Mouse (Mus musculus): ENCODE results near the gene Angptl7.

Gene Angptl7

DNA sequence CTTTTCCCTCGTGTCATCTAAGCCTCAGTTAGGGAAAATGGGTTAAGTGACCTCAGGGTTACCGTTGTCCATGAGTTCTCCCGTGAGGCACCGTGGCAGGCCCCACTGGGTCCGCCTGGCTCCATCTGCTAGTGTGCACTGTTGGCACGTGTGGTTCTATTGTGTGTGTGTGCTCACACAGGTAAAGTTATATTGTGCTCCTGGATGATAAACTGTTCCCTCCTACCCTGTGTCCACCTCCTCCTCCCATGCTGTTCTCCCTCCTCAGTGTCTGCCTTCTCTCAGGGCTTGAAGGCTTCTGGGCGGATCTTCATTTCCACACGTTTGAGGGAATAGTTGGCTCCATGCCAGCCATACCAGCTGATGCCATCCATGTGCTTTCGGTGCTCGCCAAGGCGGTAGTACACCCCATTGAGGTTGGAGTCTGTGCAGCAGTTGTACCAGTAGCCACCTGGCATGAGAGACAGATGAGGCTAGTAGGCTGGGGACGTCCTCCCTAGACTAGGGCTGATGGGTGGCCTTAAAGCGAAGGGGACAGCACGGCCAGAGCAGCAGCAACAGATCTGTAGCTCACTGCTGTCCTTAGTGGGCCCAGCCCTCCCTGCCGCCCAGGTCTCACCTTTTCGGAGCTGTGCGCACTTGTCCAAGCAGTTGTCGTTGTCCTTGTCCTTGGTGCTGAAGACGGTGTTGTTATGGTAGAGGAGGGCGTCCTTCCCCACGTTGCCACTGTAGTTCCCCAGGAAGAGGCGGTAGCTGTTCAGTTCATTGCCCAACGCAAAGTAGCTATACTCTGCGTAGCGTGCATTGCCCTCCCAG lies 4.2 kb downstream of the Angptl7 start:
- DNase-seq (ENCODE audit: low read depth, low spot score), result no peak

- DNase-seq (ENCODE audit: low read depth, low spot score), result peak; percentile 23
Observed at GRCm38 (mm10) chr4:148495160-148495559, 5.1 kb downstream of the Angptl7 start.

- no peak for DNase-seq (ENCODE audit: low read depth, low spot score)
Observed at GRCm38 (mm10) chr4:148491448-148491847, 8.8 kb downstream of the Angptl7 start.

GRCm38 (mm10) chr4:148490502-148490901 lies 9.8 kb downstream of the Angptl7 start:
- peak; percentile 21 for DNase-seq (ENCODE audit: low read depth, low spot score)

DNA sequence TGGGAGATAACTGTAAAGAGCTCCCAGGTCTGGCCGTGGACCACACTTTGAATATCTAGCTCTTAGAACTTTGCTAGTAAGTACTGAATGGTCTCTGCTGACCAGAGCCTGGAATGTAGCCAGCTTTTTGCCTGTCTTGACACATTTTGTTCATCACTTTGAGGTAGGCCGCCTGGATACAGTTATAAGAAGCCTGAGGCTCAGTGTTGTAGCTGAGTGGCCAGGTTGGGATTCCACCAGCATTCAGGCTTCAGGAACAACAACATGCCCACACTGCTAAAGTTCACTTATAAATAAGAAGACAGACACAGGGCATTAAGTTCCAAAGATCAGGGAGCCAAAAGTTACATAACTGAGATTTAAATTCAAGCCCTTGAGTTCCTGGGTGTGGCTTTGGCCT lies 12.4 kb downstream of the Angptl7 start:
- DNase-seq (ENCODE audit: low read depth, low spot score), result no peak

DNA sequence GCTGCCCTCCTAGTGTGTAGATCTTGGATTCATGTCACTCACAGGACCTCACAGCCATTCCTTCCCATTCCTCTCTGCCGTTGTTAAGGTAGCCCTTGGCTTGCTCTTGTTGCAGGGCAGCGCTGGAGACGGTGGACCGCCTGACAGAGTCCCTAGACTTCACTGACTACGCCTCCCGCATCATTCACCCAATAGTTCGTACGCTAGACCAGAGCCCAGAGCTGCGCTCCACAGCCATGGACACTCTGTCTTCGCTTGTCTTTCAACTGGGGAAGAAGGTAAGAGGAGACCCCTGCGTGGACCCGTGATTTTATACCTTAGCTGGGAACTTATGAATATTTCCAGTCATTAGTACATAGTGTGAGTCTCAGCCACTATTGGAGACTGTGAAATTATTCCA lies 15.7 kb downstream of the Angptl7 start:
- DNase-seq (ENCODE audit: low read depth, low spot score), result no peak

- DNase-seq (ENCODE audit: low read depth, low spot score), result no peak
Observed at GRCm38 (mm10) chr4:148481557-148482168, 18.6 kb downstream of the Angptl7 start.

- DNase-seq (ENCODE audit: low read depth, low spot score), result no peak
Observed at GRCm38 (mm10) chr4:148480245-148480644, 20.0 kb downstream of the Angptl7 start.

DNA sequence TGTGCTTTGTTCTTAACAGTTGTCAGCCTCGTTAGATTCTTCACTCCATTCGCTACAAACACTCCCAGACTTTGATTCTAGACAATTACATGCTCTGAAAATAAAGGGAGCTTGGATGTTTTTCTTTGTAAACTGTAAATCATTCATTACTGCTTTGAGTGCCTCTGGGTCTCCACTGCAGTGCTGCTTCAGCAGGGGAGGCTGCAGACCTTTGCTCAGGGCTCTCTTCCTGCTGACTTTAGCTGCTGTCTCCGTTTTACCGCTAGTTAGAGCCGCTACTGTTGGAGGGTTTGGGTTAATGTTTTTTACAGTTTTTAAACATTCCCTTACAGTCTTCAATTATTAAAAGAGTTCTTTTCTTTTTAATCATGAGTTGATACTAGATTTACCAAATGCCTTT lies 26.8 kb downstream of the Angptl7 start:
- DNase-seq (ENCODE audit: low read depth, low spot score), result no peak

- no peak for DNase-seq (ENCODE audit: low read depth, low spot score)
Observed at GRCm38 (mm10) chr4:148472436-148473174, 27.7 kb downstream of the Angptl7 start.

DNA sequence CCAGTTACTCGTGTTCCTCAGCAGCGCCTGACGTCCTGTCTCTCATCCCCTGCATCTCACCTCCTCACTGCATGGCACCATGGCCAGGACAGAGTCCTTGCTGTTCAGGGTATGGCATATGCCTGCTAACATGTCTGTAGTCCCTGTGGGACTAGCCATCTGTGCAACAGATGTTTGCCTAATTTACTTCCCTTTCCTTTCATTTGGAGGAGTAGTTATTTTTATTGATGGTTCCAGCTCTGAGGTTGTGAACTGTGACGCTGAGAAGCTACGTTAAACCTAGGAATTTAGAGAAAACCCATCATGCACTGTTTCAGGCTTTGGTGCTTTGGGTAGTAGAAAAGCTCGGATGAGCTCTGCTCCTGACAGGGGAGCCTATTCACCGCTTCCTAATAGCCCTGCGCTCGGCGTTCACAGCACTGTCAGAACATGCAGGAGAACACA lies 28.9 kb downstream of the Angptl7 start:
- no peak for DNase-seq (ENCODE audit: low read depth, low spot score)

- no peak for DNase-seq (ENCODE audit: low read depth, low spot score)
Observed at GRCm38 (mm10) chr4:148469487-148470252, 30.6 kb downstream of the Angptl7 start.

DNA sequence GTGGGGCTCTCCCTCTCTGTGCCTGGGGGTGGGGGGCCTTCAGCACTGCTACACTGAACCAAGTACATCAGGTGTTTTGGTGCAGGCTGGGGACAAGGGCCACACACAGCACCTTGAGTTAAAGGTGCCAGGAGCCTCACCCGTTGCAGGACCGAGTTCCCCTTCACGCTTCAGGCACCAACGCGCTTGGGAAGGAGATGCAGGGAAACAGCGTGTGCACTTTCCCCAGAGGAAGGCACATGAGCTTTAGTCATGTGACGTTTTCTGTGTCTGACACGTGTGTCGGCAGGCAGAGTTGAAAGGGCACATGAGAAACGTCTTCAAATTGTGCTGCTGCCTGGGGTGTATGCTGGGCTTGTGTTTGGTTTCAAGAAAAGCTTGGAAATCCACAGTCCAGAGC lies 31.9 kb downstream of the Angptl7 start:
- no peak for DNase-seq (ENCODE audit: low read depth, low spot score)

GRCm38 (mm10) chr4:148466511-148467079 lies 33.7 kb downstream of the Angptl7 start:
- DNase-seq (ENCODE audit: low read depth, low spot score), result no peak

GRCm38 (mm10) chr4:148464869-148465268 lies 35.4 kb downstream of the Angptl7 start:
- no peak for DNase-seq (ENCODE audit: low read depth, low spot score)

GRCm38 (mm10) chr4:148464301-148464700 lies 36.0 kb downstream of the Angptl7 start:
- no peak for DNase-seq (ENCODE audit: low read depth, low spot score)

DNA sequence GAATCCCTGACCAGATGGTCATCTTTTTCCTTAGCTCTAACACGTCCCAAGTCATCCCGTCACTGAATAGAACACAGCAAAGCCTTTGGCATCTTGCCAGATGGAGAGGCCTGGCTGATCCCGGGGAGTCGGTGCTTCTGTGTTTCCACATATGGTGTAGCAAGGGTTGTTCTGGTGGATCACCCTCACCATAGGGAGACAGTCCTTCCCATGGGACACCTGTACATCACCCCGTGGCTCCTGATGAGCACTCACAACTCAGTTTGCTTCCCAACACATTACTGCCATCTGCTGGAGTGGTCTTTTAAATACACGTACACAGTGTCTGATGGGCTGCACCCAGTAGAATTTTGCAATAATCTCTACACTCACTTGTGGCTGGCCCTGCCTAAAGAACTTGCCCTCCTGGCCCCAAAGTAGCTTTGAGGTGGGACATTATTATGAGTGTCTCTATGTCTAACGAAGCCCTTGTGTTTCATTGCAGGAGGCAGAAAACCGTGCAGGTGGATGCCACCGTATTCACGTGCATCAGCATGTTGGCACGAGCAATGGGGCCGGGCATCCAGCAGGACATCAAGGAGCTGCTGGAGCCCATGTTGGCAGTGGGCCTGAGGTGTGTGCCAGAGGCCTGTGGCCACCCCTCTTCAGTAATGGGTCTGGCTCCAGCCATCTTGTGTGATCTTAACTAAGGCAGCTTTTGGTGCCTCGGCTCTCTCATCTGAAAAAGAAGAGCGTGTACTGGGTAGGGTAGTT lies 36.9 kb downstream of the Angptl7 start:
- DNase-seq (ENCODE audit: low read depth, low spot score), result peak; percentile 63

DNA sequence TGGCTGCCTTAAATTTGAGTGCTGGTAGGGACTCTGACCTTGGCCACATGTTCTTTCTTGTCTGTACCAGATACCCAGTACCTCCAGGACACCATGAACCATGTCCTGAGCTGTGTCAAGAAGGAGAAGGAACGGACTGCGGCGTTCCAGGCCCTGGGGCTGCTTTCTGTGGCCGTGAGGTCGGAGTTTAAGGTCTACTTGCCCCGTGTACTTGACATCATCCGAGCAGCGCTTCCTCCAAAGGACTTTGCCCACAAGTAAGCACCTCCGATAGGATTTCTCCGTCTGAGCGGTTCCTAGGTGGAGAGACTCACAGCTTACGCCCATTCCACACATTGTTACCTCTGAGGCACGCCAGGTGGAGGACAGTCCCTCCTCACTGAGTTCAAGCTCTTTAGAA lies 37.5 kb downstream of the Angptl7 start:
- DNase-seq (ENCODE audit: low read depth, low spot score), result no peak

DNA sequence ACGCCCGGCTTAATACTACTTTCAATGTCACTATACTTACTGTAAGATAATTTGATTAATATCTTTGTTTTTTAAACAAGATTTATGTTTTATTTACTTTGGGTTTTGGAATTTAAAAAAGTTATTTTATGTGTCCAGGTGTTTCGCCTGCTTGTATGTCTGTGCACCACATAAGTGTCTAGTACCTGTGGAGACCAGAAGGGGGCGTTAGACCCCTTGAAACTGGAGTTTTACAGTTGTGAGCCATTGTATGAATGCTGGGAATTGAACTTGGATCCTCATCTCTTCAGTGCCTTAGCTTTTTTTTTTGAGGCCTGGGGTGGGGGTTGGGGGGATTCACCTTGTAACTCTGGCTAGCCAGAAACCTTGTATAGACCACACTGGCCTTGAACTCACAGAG lies 38.5 kb downstream of the Angptl7 start:
- DNase-seq (ENCODE audit: low read depth, low spot score), result peak; percentile 40

GRCm38 (mm10) chr4:148460656-148461284 lies 39.5 kb downstream of the Angptl7 start:
- no peak for DNase-seq (ENCODE audit: low read depth, low spot score)
